In the genomic region with DNA sequence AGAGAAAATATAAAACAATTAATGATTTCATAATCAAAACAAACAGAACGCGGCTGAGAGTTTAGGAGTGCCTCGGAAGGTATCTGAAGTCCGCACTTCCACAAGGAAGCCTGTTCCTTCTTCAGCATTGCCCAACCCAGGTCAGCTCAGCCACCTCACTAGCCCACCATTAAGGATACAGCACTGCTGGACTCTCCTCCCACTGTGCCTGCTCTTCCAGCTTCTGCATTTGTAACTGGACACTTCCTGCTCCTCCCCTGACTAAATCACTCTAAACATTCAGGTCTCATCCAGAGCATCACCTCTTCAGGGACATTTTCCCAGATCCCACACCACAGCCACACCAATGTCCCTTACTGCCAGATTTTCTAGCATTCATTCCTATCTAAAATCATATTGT, we compare ENCODE assay signal across 8 mouse cellular contexts. TPM values are rescaled to one million over a fixed set of nuclear protein-coding genes. Genes with fewer than 3 reads are reported as not detected.
DNase-seq lines count a peak whose midpoint lies in the region; ATAC-seq lines count a peak whose summit lies in the region.

No protein-coding gene starts in this region.

- intact Hi-C loops in left cerebral cortex, postnatal 14 days (cut with DNase I) = no loop called here
- intact Hi-C loops in gastrocnemius, postnatal 14 days (cut with DNase I; ENCODE audit: low total_unique reads) = no loop called here

- H3K4me3 ChIP-seq in kidney, embryonic 14.5 days (ENCODE audit: low read length) = peak overlapping the region; percentile 10; the same call in 1 of the 2 replicates
- peak overlapping the region; percentile 87 for H3K4me3 ChIP-seq in embryonic facial prominence, embryonic 13.5 days

- H3K9me3 ChIP-seq in kidney, embryonic 14.5 days (ENCODE audit: control insufficient read depth, low read length) = no peaks in the 10 kb centered on the region
- no peaks in the 10 kb centered on the region for H3K9me3 ChIP-seq in embryonic facial prominence, embryonic 13.5 days

- no peak overlapping the region for H3K27ac ChIP-seq in kidney, embryonic 14.5 days (ENCODE audit: low read depth, low read length)
- H3K27ac ChIP-seq in embryonic facial prominence, embryonic 13.5 days = peak overlapping the region; percentile 11; the same call in 1 of the 2 replicates

- peak overlapping the region; percentile 59 for H3K4me2 ChIP-seq in kidney, embryonic 14.5 days (replicated peaks; ENCODE audit: low read depth, low read length)
- peak overlapping the region; percentile 63 for H3K4me2 ChIP-seq in embryonic facial prominence, embryonic 13.5 days

- H3K4me1 ChIP-seq in kidney, embryonic 14.5 days (ENCODE audit: control insufficient read depth, insufficient read depth, low read length) = peaks cover 21% of the 10 kb centered on the region
- peaks cover 19% of the 10 kb centered on the region for H3K4me1 ChIP-seq in embryonic facial prominence, embryonic 13.5 days

- peak; percentile 51 for ATAC-seq in kidney, embryonic 14.5 days (ENCODE audit: low FRiP score, low TSS enrichment)
- ATAC-seq in embryonic facial prominence, embryonic 13.5 days (ENCODE audit: insufficient number of reproducible peaks, insufficient read depth, low FRiP score, low TSS enrichment, low read depth) = no peak

- WGBS in kidney, embryonic 14.5 days = 30% methylated on average over 4 of the region's 4 CpGs
- 34% methylated on average over 4 of the region's 4 CpGs for WGBS in embryonic facial prominence, embryonic 13.5 days

- no peak overlapping the region for H3K9ac ChIP-seq in kidney, embryonic 14.5 days (ENCODE audit: low read depth, low read length)
- H3K9ac ChIP-seq in embryonic facial prominence, embryonic 13.5 days = peak overlapping the region; percentile 54; the same call in 1 of the 2 replicates

- no peak for DNase-seq in kidney, adult 8-10 months
- DNase-seq in kidney, postnatal 10 days = peak; percentile 30
- peak; percentile 51 to 71 for DNase-seq in lung, postnatal 4 days
- no peak for DNase-seq in left cerebral cortex, postnatal 14 days (ENCODE audit: low spot score in 2 of 2)
- DNase-seq in gastrocnemius, postnatal 4 days (ENCODE audit: low spot score in 2 of 2) = no peak
- no peak for DNase-seq in gastrocnemius, postnatal 14 days

- H3K36me3 ChIP-seq in kidney, embryonic 14.5 days (ENCODE audit: control insufficient read depth, insufficient read depth, low read length) = no peaks in the 10 kb centered on the region
- peaks cover 3% of the 10 kb centered on the region; the same call in 1 of the 2 replicates for H3K36me3 ChIP-seq in embryonic facial prominence, embryonic 13.5 days

- no peaks in the 10 kb centered on the region for H3K27me3 ChIP-seq in kidney, embryonic 14.5 days (ENCODE audit: control insufficient read depth, insufficient read depth, low read length)
- no peaks in the 10 kb centered on the region for H3K27me3 ChIP-seq in embryonic facial prominence, embryonic 13.5 days

RNA-seq across cellular contexts. Expression of a gene that starts 1.4 kb away (rescaled TPM):
- 107 and 112 TPM in 2 replicates for polyA plus RNA-seq in kidney, embryonic 14.5 days (2014; fragmentation: Nextera tagmentation; extraction: Ambion mirVana)
- polyA plus RNA-seq in embryonic facial prominence, embryonic 13.5 days (2015; fragmentation: Nextera tagmentation; extraction: Ambion mirVana) = 111 and 121 TPM in 2 replicates
- 10 to 100 TPM; 69.5 to 74.5 TPM for total RNA-seq in left cerebral cortex, postnatal 14 days (2021)
- total RNA-seq in gastrocnemius, postnatal 4 days (2021) = 10 to 100 TPM; 22.2 to 25.0 TPM
- total RNA-seq in gastrocnemius, postnatal 14 days (2021) = 10 to 100 TPM in 1 of 2 experiments, 1 to 10 TPM in 1; 8.0 to 10.9 TPM

Comparison
In these comparisons a context has a peak if more than half of its experiments do, and no peak if none do; other contexts are left out.
1. DNase-seq: peak in kidney, postnatal 10 days (single experiment) and lung, postnatal 4 days (2 of 2); none in kidney, adult 8-10 months (0 of 2), left cerebral cortex, postnatal 14 days (0 of 2), gastrocnemius, postnatal 4 days (0 of 2) and gastrocnemius, postnatal 14 days (single experiment).